Mouse (Mus musculus) thymus, adult 2 months (tissue): Measurements from ENCODE around the gene Optn.

ENCODE experiments used
- CTCF ChIP-seq: fragments of 200-500 bp; IDR thresholded peaks from 2 replicates; pipeline ENCODE4 v1.5.1; 2012; ENCODE audit warnings: mild to moderate bottlenecking, control low read depth, low read length, moderate library complexity, borderline replicate concordance; ENCODE audit not compliant: control insufficient read depth, poor library complexity, insufficient read depth; ENCODE audit errors: extremely low read depth
- POLR2A ChIP-seq: fragments of 200-500 bp; IDR thresholded peaks from 2 replicates; pipeline ENCODE4 v1.6.1; 2012; ENCODE audit warnings: mild to moderate bottlenecking, low read length, control low read depth, moderate library complexity; ENCODE audit not compliant: control insufficient read depth, poor library complexity, insufficient read depth; ENCODE audit errors: extremely low read depth

DNA sequence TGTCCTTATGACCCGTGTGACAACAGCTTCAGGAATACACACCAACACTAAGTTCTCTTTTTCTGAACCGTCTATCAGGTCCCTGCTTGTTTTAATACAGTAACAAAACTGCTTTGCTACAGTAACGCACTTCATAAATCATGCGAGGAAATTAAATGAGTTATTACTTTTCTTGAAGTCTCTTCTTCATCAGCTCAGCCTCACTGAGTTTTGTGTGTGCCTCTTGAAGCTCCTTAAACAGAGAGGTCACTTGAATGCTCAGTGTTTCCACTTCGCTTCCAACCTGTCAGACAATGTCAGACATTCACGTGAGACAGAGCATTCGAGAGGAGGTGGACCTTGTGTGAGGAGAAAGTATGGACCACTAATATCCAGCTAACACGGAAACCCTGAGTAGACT, 29.1 kb downstream of the Optn start:
- TF ChIP-seq CTCF (no peak), POLR2A (no peak)
